Mouse (Mus musculus): ENCODE data around the gene Tspan5.

Gene Tspan5

GRCm38 (mm10) chr3:138741649-138742565, at the start of gene Tspan5:
Gene Tspan5, plus strand, starts transcription at chr3:138742195.
- DNase-seq = peak; percentile 84

- no peak for DNase-seq
Observed at GRCm38 (mm10) chr3:138692302-138692701, 49.7 kb upstream of the Tspan5 start.

GRCm38 (mm10) chr3:138703399-138703798, 38.6 kb upstream of the Tspan5 start:
- no peak for DNase-seq

- DNase-seq = no peak
Observed at GRCm38 (mm10) chr3:138704469-138704868, 37.5 kb upstream of the Tspan5 start.

- no peak for DNase-seq
Observed at GRCm38 (mm10) chr3:138705875-138706274, 36.1 kb upstream of the Tspan5 start.

- DNase-seq = no peak
Observed at GRCm38 (mm10) chr3:138709183-138709582, 32.8 kb upstream of the Tspan5 start.

GRCm38 (mm10) chr3:138711971-138712370, 30.0 kb upstream of the Tspan5 start:
- no peak for DNase-seq

GRCm38 (mm10) chr3:138712452-138713140, 29.4 kb upstream of the Tspan5 start:
- DNase-seq = peak; percentile 52

- peak; percentile 16 for DNase-seq
Observed at GRCm38 (mm10) chr3:138713141-138713540, 28.9 kb upstream of the Tspan5 start.

- DNase-seq = no peak
Observed at GRCm38 (mm10) chr3:138714788-138715187, 27.2 kb upstream of the Tspan5 start.

GRCm38 (mm10) chr3:138715212-138715611, 26.8 kb upstream of the Tspan5 start:
- DNase-seq = no peak

GRCm38 (mm10) chr3:138717040-138717439, 25.0 kb upstream of the Tspan5 start:
- no peak for DNase-seq

GRCm38 (mm10) chr3:138722152-138722551, 19.8 kb upstream of the Tspan5 start:
- DNase-seq = no peak

- DNase-seq = no peak
Observed at GRCm38 (mm10) chr3:138727571-138727970, 14.4 kb upstream of the Tspan5 start.

GRCm38 (mm10) chr3:138728840-138729239, 13.2 kb upstream of the Tspan5 start:
- DNase-seq = no peak

- DNase-seq = no peak
Observed at GRCm38 (mm10) chr3:138730812-138731211, 11.2 kb upstream of the Tspan5 start.

- DNase-seq = no peak
Observed at GRCm38 (mm10) chr3:138735760-138736159, 6.2 kb upstream of the Tspan5 start.

- DNase-seq = no peak
Observed at GRCm38 (mm10) chr3:138739150-138739700, 2.8 kb upstream of the Tspan5 start.

GRCm38 (mm10) chr3:138740291-138740690, 1.7 kb upstream of the Tspan5 start:
- no peak for DNase-seq

GRCm38 (mm10) chr3:138740843-138741540, 1.0 kb upstream of the Tspan5 start:
- no peak for DNase-seq

GRCm38 (mm10) chr3:138742566-138742930, 553 bp downstream of the Tspan5 start:
- DNase-seq = peak; percentile 63

- peak; percentile 86 for DNase-seq
Observed at GRCm38 (mm10) chr3:138743061-138743671, 1.2 kb downstream of the Tspan5 start.
